Mouse (Mus musculus): Measurements from ENCODE around the gene Tas2r135. TPM values are rescaled to one million over a fixed set of nuclear protein-coding genes. Genes with fewer than 3 reads are reported as not detected.

The Tas2r135 gene
- polyA plus RNA-seq, 1 experiment: not detected

DNA sequence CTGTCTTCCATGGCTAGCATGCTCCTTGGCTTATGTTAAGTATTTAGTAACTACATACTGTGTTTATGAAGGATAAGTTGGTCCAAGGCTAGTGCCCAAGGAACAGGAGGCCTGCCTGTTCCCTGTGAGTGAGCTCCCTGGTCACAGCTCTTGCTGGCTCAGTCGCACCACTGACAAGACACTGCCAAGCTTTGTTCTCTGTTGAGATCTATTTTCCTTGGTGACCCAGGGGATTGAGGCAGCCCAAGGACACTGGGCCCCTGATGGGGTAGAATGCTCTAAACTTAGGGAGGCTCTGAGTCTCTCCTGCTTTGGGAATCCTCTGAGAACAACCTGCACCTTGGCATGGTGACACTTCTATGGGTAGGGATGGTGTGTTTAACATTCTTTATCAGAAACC lies 43.2 kb upstream of the Tas2r135 start:
- TF ChIP-seq POLR2A (IDR thresholded peaks at IDR 0.05; ENCODE audit: insufficient read depth, low read depth, low read length): no peak
- TF ChIP-seq CTCF (IDR thresholded peaks at IDR 0.05; ENCODE audit: insufficient read depth, low read depth, low read length): no peak

DNA sequence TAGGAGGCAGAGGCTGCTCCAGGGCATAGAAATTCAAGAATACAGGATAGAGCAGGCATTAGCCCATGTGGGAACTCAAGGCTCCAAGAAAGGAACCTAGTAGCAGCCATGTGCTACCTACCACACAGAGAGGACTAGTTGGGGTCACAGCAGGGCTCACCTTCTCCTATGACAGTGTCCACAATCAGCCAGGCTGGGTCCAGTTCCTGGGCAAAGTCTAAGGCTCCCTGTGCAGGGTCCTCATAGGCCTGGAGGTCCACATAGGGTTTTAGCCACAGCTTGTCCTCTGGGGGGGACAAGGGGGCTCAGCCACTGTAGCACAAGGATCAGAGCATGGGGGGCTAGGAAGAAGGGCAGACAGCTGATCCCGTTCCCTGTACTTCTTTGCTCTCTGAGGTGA lies 42.7 kb upstream of the Tas2r135 start:
- WGBS: 68% methylated on average over 1 of the region's 1 CpGs
- no peak overlapping the region for H3K4me3 ChIP-seq (ENCODE audit: insufficient read depth, low read depth, low read length)

More for the DNA sequence above, 43.2 kb upstream of the Tas2r135 start:
- Histone ChIP-seq H3K4me3 (ENCODE audit: insufficient read depth, low read depth, low read length) (no peak overlapping the region), H3K27ac (ENCODE audit: insufficient read depth, low read depth, low read length) (no peak overlapping the region), H3K4me1 (ENCODE audit: control insufficient read depth, insufficient read depth, low read length) (peaks cover 3% of the 10 kb centered on the region)
- WGBS: 69% methylated on average over 1 of the region's 1 CpGs

DNA sequence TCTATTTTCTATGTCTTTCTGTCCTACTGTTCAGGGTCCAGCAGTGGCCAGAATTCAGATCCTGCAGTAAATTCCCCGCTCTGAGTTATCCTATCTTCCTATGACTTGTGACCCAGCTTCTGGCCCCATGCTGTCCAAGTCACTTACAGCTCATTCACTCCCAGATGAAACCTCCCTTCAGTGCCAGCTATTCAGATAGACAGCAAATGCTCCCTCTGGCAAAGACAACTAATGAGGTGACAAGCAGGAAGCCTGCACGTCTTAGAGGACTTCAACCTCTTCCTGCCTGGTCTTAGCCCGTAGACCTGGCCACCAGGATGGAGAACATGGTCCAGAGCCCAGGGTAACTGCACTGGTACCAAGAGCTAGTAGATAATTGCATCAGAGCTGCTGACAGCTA lies 42.3 kb upstream of the Tas2r135 start:
- 67% methylated on average over 3 of the region's 3 CpGs for WGBS
- Histone ChIP-seq H3K4me3 (ENCODE audit: insufficient read depth, low read depth, low read length) (no peak overlapping the region), H3K4me1 (ENCODE audit: control insufficient read depth, insufficient read depth, low read length) (peaks cover 3% of the 10 kb centered on the region; the same call in 1 of the 2 replicates), H3K27ac (ENCODE audit: insufficient read depth, low read depth, low read length) (no peak overlapping the region)
- TF ChIP-seq CTCF (IDR thresholded peaks at IDR 0.05; ENCODE audit: insufficient read depth, low read depth, low read length): no peak

More for the DNA sequence above, 42.7 kb upstream of the Tas2r135 start:
- TF ChIP-seq CTCF (IDR thresholded peaks at IDR 0.05; ENCODE audit: insufficient read depth, low read depth, low read length): no peak
- Histone ChIP-seq H3K4me1 (ENCODE audit: control insufficient read depth, insufficient read depth, low read length) (peaks cover 3% of the 10 kb centered on the region), H3K27ac (ENCODE audit: insufficient read depth, low read depth, low read length) (no peak overlapping the region)

DNA sequence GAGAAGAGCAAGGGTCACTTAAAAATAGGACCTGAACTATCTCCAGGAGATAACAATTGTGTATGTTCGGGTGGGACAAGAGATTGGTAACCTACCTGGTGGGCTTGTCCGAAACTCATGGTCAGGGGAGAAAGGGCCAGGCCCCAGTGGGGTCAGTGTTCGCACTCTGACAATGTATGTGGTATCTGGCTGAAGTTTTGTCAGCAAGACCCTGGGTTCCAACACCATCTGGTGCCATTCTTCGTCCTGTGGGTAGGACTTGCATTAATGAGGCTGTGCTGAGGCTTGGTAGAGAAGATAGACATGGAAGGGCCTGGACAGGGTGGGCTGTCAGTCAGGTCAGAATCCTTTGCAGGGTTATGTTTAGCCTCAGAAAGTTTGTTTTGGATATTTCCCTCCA lies 41.2 kb upstream of the Tas2r135 start:
- Histone ChIP-seq H3K4me1 (ENCODE audit: control insufficient read depth, insufficient read depth, low read length) (peaks cover 3% of the 10 kb centered on the region; the same call in 1 of the 2 replicates), H3K4me3 (ENCODE audit: insufficient read depth, low read depth, low read length) (no peak overlapping the region), H3K27ac (ENCODE audit: insufficient read depth, low read depth, low read length) (no peak overlapping the region)
- 93% methylated on average over 4 of the region's 4 CpGs for WGBS
- no peak for TF ChIP-seq CTCF (IDR thresholded peaks at IDR 0.05; ENCODE audit: insufficient read depth, low read depth, low read length)
- TF ChIP-seq POLR2A (IDR thresholded peaks at IDR 0.05; ENCODE audit: insufficient read depth, low read depth, low read length): no peak

DNA sequence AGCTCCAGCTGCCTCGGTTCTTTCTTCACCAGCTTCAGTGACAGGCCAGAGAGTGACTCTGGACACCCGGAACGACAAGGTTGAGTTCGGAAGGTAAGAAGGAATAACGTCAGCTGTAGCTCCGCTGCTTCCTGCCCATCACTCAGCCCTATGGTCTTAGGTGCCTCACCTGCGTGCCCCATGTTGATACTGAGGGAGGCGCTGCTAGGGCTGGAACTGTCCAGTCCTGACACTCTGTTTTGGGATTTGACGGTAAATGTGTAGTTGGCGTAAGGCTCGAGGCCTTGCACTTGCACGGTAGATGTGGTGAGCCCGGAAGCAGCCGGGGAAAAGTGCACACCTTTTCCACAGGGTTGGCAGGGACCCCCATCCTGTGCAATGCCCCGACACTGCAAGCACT lies 40.6 kb upstream of the Tas2r135 start:
- TF ChIP-seq CTCF (IDR thresholded peaks at IDR 0.05; ENCODE audit: insufficient read depth, low read depth, low read length): no peak
- TF ChIP-seq POLR2A (IDR thresholded peaks at IDR 0.05; ENCODE audit: insufficient read depth, low read depth, low read length): no peak
- H3K4me3 ChIP-seq (ENCODE audit: insufficient read depth, low read depth, low read length): no peak overlapping the region
- H3K4me1 ChIP-seq (ENCODE audit: control insufficient read depth, insufficient read depth, low read length): peaks cover 3% of the 10 kb centered on the region; the same call in 1 of the 2 replicates
- WGBS: 95% methylated on average over 15 of the region's 15 CpGs
- H3K27ac ChIP-seq (ENCODE audit: insufficient read depth, low read depth, low read length): no peak overlapping the region

DNA sequence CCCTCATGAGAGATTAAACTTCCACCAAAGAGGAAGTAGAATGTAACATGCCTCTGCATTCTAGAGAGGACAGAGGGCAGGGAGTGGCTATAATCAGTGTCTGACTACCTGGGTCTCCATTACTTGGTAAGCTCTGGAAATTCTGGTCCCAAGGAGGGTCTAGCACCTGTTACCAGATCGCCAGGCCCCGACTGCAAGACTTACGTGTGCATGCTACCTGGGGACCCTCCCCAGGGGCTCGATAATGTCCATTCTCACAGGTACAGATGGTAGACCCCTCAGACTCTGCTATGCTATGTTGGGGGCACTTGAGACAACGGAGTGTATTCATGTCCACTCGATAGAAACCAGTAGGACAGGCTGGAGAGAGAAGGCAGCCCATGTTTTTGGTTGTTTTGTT lies 40.0 kb upstream of the Tas2r135 start:
- no peak for TF ChIP-seq POLR2A (IDR thresholded peaks at IDR 0.05; ENCODE audit: insufficient read depth, low read depth, low read length)
- H3K4me1 ChIP-seq (ENCODE audit: control insufficient read depth, insufficient read depth, low read length): peaks cover 3% of the 10 kb centered on the region; the same call in 1 of the 2 replicates
- H3K27ac ChIP-seq (ENCODE audit: insufficient read depth, low read depth, low read length): no peak overlapping the region
- no peak overlapping the region for H3K4me3 ChIP-seq (ENCODE audit: insufficient read depth, low read depth, low read length)
- 94% methylated on average over 6 of the region's 6 CpGs for WGBS

DNA sequence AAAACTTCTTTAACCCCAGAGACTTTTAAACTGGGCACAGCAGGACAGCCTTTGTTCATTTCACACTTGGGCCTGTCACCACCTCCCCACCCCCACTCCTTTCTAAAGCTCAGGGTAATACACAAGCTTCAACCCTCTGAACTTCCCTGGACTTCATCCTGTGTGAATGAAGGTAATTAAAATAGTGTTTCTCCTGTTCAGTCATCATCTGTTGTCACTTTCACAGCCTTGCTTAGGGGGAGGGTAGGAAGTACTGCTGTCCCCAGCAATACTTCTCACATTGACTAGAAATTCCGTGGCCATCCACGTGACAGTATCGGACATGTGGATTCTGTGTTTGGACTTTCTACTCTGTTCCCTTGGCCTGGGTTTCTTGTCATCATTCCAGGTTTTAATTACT lies 35.4 kb upstream of the Tas2r135 start:
- no peak for TF ChIP-seq CTCF (IDR thresholded peaks at IDR 0.05; ENCODE audit: insufficient read depth, low read depth, low read length)
- no peak for TF ChIP-seq POLR2A (IDR thresholded peaks at IDR 0.05; ENCODE audit: insufficient read depth, low read depth, low read length)
- Histone ChIP-seq H3K4me3 (ENCODE audit: insufficient read depth, low read depth, low read length) (no peak overlapping the region), H3K27ac (ENCODE audit: insufficient read depth, low read depth, low read length) (no peak overlapping the region), H3K4me1 (ENCODE audit: control insufficient read depth, insufficient read depth, low read length) (peaks cover 18% of the 10 kb centered on the region)
- WGBS: 35% methylated on average over 3 of the region's 3 CpGs

DNA sequence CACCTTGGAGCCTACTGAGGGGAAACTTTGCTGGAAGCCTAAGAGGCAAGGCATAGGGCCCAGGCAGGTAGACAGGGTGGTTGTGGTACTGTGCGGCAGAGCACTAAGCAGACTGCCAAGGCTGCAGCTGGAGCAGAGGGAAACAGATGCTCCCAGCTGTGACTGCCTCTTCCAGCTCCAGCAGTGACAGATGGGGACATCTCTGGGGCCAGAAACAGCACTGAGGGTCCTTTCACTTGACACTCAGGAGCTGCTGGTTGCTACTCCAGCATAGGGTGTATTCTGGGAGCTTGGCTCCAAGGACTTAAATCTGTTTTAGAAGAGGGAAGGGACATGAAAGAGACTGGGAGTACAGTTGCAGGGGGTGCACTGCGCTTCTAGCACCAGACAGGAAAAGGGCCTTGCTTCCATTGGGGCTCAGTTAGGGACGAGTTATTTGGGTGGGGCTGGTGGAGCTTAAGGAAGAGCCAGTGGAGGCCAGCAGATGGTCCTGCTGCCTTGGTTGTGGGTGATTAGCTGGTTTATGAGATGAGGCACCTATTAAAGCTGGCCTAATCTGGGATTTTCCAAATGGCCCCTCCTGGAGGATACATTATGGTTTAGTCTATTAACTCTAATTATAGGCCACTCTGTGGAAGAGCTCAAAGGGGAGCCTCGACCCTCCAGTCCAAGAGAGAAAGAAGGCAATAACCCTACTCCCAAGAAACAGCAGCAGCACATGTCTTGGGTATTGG lies 34.4 kb upstream of the Tas2r135 start:
- 77% methylated on average over 4 of the region's 4 CpGs for WGBS

DNA sequence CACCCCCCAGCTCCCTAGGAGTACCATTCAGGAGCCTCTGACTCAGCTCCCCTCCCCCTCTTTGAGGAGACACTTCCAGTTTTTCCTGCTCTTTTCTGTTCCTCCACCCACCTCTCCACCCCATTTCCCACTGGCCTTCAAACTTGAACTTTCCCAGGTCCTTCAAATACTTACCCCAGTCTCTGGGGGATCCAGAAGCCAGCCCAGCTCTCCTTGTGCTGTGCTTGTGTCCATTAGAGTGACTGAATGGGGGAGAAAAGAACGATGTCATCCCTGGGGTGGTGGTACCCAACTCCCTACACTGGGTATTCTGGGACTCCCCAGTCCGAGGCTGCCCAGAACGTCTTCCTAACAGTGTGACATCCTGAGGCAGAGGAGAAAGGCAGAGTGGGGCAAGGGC lies 33.2 kb upstream of the Tas2r135 start:
- TF ChIP-seq POLR2A (IDR thresholded peaks at IDR 0.05; ENCODE audit: insufficient read depth, low read depth, low read length): no peak
- no peak for TF ChIP-seq CTCF (IDR thresholded peaks at IDR 0.05; ENCODE audit: insufficient read depth, low read depth, low read length)
- Histone ChIP-seq H3K4me1 (ENCODE audit: control insufficient read depth, insufficient read depth, low read length) (peaks cover 18% of the 10 kb centered on the region), H3K27ac (ENCODE audit: insufficient read depth, low read depth, low read length) (no peak overlapping the region), H3K4me3 (ENCODE audit: insufficient read depth, low read depth, low read length) (no peak overlapping the region)
- 23% methylated on average over 3 of the region's 3 CpGs for WGBS

More for the DNA sequence above, 34.4 kb upstream of the Tas2r135 start:
- H3K27ac ChIP-seq (ENCODE audit: insufficient read depth, low read depth, low read length): no peak overlapping the region
- no peak for TF ChIP-seq POLR2A (IDR thresholded peaks at IDR 0.05; ENCODE audit: insufficient read depth, low read depth, low read length)
- TF ChIP-seq CTCF (IDR thresholded peaks at IDR 0.05; ENCODE audit: insufficient read depth, low read depth, low read length): no peak
- H3K4me1 ChIP-seq (ENCODE audit: control insufficient read depth, insufficient read depth, low read length): peaks cover 18% of the 10 kb centered on the region
- no peak overlapping the region for H3K4me3 ChIP-seq (ENCODE audit: insufficient read depth, low read depth, low read length)

Data from olfactory bulb, adult 2 months (tissue).